Mouse (Mus musculus) activated CD4-positive, CD25-positive, alpha-beta regulatory T cell, adult 4 months (primary cell): Measurements from ENCODE around the gene Myl4. TPM values are rescaled to one million over a fixed set of nuclear protein-coding genes. Genes with fewer than 3 reads are reported as not detected.
A peak's percentile ranks its signal among the peaks of the same experiment; 100 is the strongest.

ENCODE experiments used
- ATAC-seq: one replicate; pipeline ENCODE4 v1.8.0; 2017
- polyA plus RNA-seq, 2 experiments: library from polyadenylated mRNA; unstranded; fragments of 100-300 nt; shearing (Covaris generic); gene quantifications; one replicate each; pipeline ENCODE4 v1.2.1; 2017

The Myl4 gene
- polyA plus RNA-seq, 2 experiments from 2014 or later = 8.4 to 12.0 TPM

- no peak for ATAC-seq
Observed at GRCm38 (mm10) chr11:104637010-104637409, 86.5 kb downstream of the Myl4 start.

DNA sequence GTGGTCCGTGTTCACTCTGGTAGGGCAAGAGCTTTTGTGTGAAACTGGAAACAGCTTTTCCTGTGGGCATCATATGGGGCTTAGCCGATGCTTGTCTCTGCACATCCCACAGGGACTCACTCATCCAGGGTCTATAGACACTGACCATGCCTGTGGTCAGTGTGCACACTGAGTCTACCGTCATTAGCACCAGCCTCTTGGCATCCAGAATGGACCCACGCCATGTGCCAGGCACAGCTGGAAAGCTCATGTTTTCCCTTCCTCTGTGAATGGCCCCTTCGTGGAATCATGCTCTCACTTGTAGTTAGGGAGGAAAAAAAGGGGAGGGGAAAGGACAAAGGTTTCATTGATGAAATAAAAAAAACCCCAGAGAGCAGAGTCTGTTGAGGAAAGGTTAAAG is 87.5 kb downstream of the Myl4 start:
- no peak for ATAC-seq

GRCm38 (mm10) chr11:104638906-104639305 is 88.4 kb downstream of the Myl4 start:
- ATAC-seq = peak; percentile 32

GRCm38 (mm10) chr11:104639634-104640033 is 89.2 kb downstream of the Myl4 start:
- ATAC-seq = no peak

DNA sequence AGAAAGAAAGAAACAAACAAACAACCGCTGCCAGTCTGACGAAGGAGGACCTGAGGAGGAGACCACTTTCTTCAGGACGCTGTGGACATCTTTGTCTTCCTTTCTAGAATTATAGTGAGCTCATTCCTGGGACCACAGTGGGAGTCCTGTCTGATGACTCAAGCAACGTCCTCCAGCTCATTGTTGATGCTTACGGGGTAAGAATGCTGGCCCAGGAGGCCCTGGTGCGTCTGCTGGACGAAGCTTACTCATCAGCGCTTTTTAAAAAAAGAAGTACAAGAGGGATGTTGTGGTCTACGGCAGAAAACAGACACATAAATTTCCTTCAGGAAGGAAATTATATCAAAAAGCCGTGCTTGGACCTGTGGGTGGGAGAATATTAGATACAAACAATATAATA is 90.4 kb downstream of the Myl4 start:
- no peak for ATAC-seq

- ATAC-seq = no peak
Observed at GRCm38 (mm10) chr11:104643236-104643635, 92.8 kb downstream of the Myl4 start.

Other genes starting within 250 kb of the Myl4 start
- 10 to 100 TPM; 35.2 to 43.0 TPM for gene Kansl1, start 81.8 kb upstream of the Myl4 start, polyA plus RNA-seq
- 10 to 100 TPM; 18.3 to 21.7 TPM for gene Cdc27, start within 50 bp of the Myl4 start, polyA plus RNA-seq
- gene Itgb3, start 57.3 kb downstream of the Myl4 start, polyA plus RNA-seq = 10 to 100 TPM; 12.8 to 14.3 TPM
- under 1 TPM in 1 of 2 experiments, not detected in 1; 0.06 TPM for gene Gm11639, start 135.0 kb downstream of the Myl4 start, polyA plus RNA-seq